Mouse (Mus musculus) hindbrain, postnatal 0 days (tissue): ENCODE results near the gene Catsper1. TPM values are rescaled to one million over a fixed set of nuclear protein-coding genes. Genes with fewer than 3 reads are reported as not detected.

Experiments
- ATAC-seq: fragments of 200-750 bp; cut with Nextera tagmentation; 2 replicates; pipeline ENCODE4 v1.8.0; 2017; ENCODE audit warnings: mild to moderate bottlenecking, moderate TSS enrichment, moderate library complexity
- DNase-seq: peaks from one replicate; pipeline ENCODE4 v3.0.0-alpha.2; 2015; ENCODE audit warnings: low spot score
- H3K27ac ChIP-seq: fragments of 300-500 bp; sonication (generic); 2 replicates; pipeline ENCODE4 v1.5.1; 2014; ENCODE audit warnings: mild to moderate bottlenecking
- H3K27me3 ChIP-seq: fragments of 300-500 bp; sonication (generic); 2 replicates; pipeline ENCODE4 v1.6.1; 2014; ENCODE audit warnings: low read length, mixed read lengths; ENCODE audit not compliant: insufficient read depth
- H3K36me3 ChIP-seq: fragments of 300-500 bp; sonication (generic); 2 replicates; pipeline ENCODE4 v1.6.1; 2014; ENCODE audit warnings: low read length, mixed read lengths; ENCODE audit not compliant: insufficient read depth
- H3K4me1 ChIP-seq: fragments of 300-500 bp; sonication (generic); 2 replicates; pipeline ENCODE4 v1.6.1; 2014; ENCODE audit warnings: antibody characterized with exemption, low read length, mixed read lengths; ENCODE audit not compliant: insufficient read depth
- H3K4me2 ChIP-seq: fragments of 300-500 bp; sonication (generic); 2 replicates; pipeline ENCODE4 v1.6.1; 2014; ENCODE audit warnings: low read depth, mild to moderate bottlenecking, low read length, moderate library complexity, mixed read lengths
- H3K4me3 ChIP-seq: fragments of 300-500 bp; sonication (generic); 2 replicates; pipeline ENCODE4 v1.5.1; 2014; ENCODE audit warnings: low read length
- H3K9ac ChIP-seq: fragments of 300-500 bp; sonication (generic); replicated peaks from 2 replicates; pipeline ENCODE4 v1.6.1; 2014; ENCODE audit warnings: mild to moderate bottlenecking, low read length, moderate library complexity, mixed read lengths
- H3K9me3 ChIP-seq: fragments of 300-500 bp; sonication (generic); 2 replicates; pipeline ENCODE4 v1.6.1; 2016; ENCODE audit warnings: low read length, mixed read lengths
- CTCF ChIP-seq: IDR thresholded peaks from 2 replicates; pipeline ENCODE4 v1.5.1; 2016; ENCODE audit warnings: antibody characterized with exemption, control low read depth, low read depth
- WGBS: fragments of 180-500 bp; shearing (Covaris S2); extraction: QIAGEN DNeasy Blood & Tissue Kit; methylation state at CpG from one replicate; pipeline ENCODE4 v1.1.7; 2014; 5-methylcytosine and 5-hydroxymethylcytosine counted together
- polyA plus RNA-seq: library from polyadenylated mRNA; unstranded; fragments of >200 nt; fragmentation: Nextera tagmentation; extraction: Ambion mirVana; gene quantifications from 2 replicates; pipeline ENCODE4 v1.2.1, GENCODE M21; 2015
- total RNA-seq: library from RNA; depleted of rRNA; stranded (reverse); fragments of >200 nt; gene quantifications from 2 replicates; pipeline ENCODE4 v1.2.3, GENCODE M21; 2014

Catsper1 gene
- total and polyA plus RNA-seq, 2 experiments from 2014 or later = not detected

GRCm38 (mm10) chr19:5367455-5367854 is 31.9 kb downstream of the Catsper1 start:
- Histone ChIP-seq H3K36me3 (peaks cover 50% of the 10 kb centered on the region), H3K4me1 (peaks cover 14% of the 10 kb centered on the region; the same call in 1 of the 2 replicates), H3K9me3 (no peaks in the 10 kb centered on the region), H3K27ac (peak overlapping the region; percentile 92; the same call in 1 of the 2 replicates), H3K4me3 (peak overlapping the region; percentile 94), H3K27me3 (no peaks in the 10 kb centered on the region), H3K9ac (peak overlapping the region; percentile 75), H3K4me2 (peak overlapping the region; percentile 95)
- ATAC-seq (no peak), DNase-seq (no peak)
- WGBS = 12% methylated on average over 11 of the region's 11 CpGs
- TF ChIP-seq CTCF = peak; percentile 39

GRCm38 (mm10) chr19:5370932-5371331 is 35.4 kb downstream of the Catsper1 start:
- Histone ChIP-seq H3K27ac (no peak overlapping the region), H3K27me3 (no peaks in the 10 kb centered on the region), H3K4me1 (peaks cover 9% of the 10 kb centered on the region; the same call in 1 of the 2 replicates), H3K9ac (no peak overlapping the region), H3K4me3 (no peak overlapping the region), H3K9me3 (no peaks in the 10 kb centered on the region), H3K4me2 (no peak overlapping the region), H3K36me3 (peaks cover 36% of the 10 kb centered on the region)
- peak; percentile 55 for TF ChIP-seq CTCF
- WGBS = 84% methylated on average over 3 of the region's 3 CpGs
- ATAC-seq = no peak
- no peak for DNase-seq

GRCm38 (mm10) chr19:5372724-5373123 is 37.2 kb downstream of the Catsper1 start:
- Histone ChIP-seq H3K9ac (no peak overlapping the region), H3K4me3 (no peak overlapping the region), H3K4me1 (0 out of 2 replicates have a peak, but pooled peaks cover 5% of the 10 kb centered on the region), H3K9me3 (no peaks in the 10 kb centered on the region), H3K36me3 (peaks cover 42% of the 10 kb centered on the region), H3K4me2 (no peak overlapping the region), H3K27ac (no peak overlapping the region), H3K27me3 (no peaks in the 10 kb centered on the region)
- DNase-seq (no peak), ATAC-seq (no peak)
- no peak for TF ChIP-seq CTCF
- 91% methylated on average over 7 of the region's 7 CpGs for WGBS

GRCm38 (mm10) chr19:5374177-5374576 is 38.6 kb downstream of the Catsper1 start:
- Histone ChIP-seq H3K4me1 (no peaks in the 10 kb centered on the region), H3K4me3 (no peak overlapping the region), H3K9me3 (no peaks in the 10 kb centered on the region), H3K27me3 (no peaks in the 10 kb centered on the region), H3K4me2 (no peak overlapping the region), H3K9ac (no peak overlapping the region), H3K36me3 (peaks cover 49% of the 10 kb centered on the region), H3K27ac (no peak overlapping the region)
- DNase-seq (no peak), ATAC-seq (no peak)
- no peak for TF ChIP-seq CTCF
- WGBS = 83% methylated on average over 4 of the region's 4 CpGs

GRCm38 (mm10) chr19:5374748-5375147 is 39.2 kb downstream of the Catsper1 start:
- Histone ChIP-seq H3K36me3 (peaks cover 49% of the 10 kb centered on the region), H3K4me2 (no peak overlapping the region), H3K4me3 (no peak overlapping the region), H3K27me3 (no peaks in the 10 kb centered on the region), H3K9ac (no peak overlapping the region), H3K4me1 (no peaks in the 10 kb centered on the region), H3K9me3 (no peaks in the 10 kb centered on the region), H3K27ac (no peak overlapping the region)
- WGBS = 83% methylated on average over 4 of the region's 4 CpGs
- DNase-seq (no peak), ATAC-seq (no peak)
- TF ChIP-seq CTCF = no peak

GRCm38 (mm10) chr19:5377446-5377845 is 41.9 kb downstream of the Catsper1 start:
- WGBS = 90% methylated on average over 1 of the region's 1 CpGs
- no peak overlapping the region for H3K4me3 ChIP-seq
- H3K27ac ChIP-seq = no peak overlapping the region
- H3K9me3 ChIP-seq = no peaks in the 10 kb centered on the region
- H3K9ac ChIP-seq = no peak overlapping the region
- no peak overlapping the region for H3K4me2 ChIP-seq
- no peaks in the 10 kb centered on the region for H3K27me3 ChIP-seq
- TF ChIP-seq CTCF = no peak
- ATAC-seq (no peak), DNase-seq (no peak)
- peaks cover 54% of the 10 kb centered on the region for H3K36me3 ChIP-seq
- H3K4me1 ChIP-seq = no peaks in the 10 kb centered on the region

GRCm38 (mm10) chr19:5383326-5383725 is 47.8 kb downstream of the Catsper1 start:
- 95% methylated on average over 12 of the region's 12 CpGs for WGBS
- Histone ChIP-seq H3K27ac (no peak overlapping the region), H3K4me1 (peaks cover 12% of the 10 kb centered on the region; the same call in 1 of the 2 replicates), H3K4me2 (no peak overlapping the region), H3K9ac (no peak overlapping the region), H3K27me3 (no peaks in the 10 kb centered on the region), H3K9me3 (no peaks in the 10 kb centered on the region), H3K4me3 (no peak overlapping the region), H3K36me3 (peaks cover 67% of the 10 kb centered on the region)
- DNase-seq = no peak
- no peak for ATAC-seq
- no peak for TF ChIP-seq CTCF
